In genomic region chr10:128803361-128803760, GRCm38 (mm10) we compare ENCODE assay signal across 8 mouse cellular contexts. TPM values are rescaled to one million over a fixed set of nuclear protein-coding genes. Genes with fewer than 3 reads are reported as not detected.
A peak's percentile ranks its signal among the peaks of the same experiment; 100 is the strongest.
DNase-seq lines count a peak whose midpoint lies in the region; ATAC-seq lines count a peak whose summit lies in the region.

No protein-coding gene starts in this region.

- 8% methylated on average over 6 of the region's 6 CpGs for WGBS in heart, embryonic 16.5 days
- WGBS in hindbrain, embryonic 13.5 days = 23% methylated on average over 6 of the region's 6 CpGs
- whole genome bisulfite sequencing in midbrain, embryonic 13.5 days = 6% methylated on average over 6 of the region's 6 CpGs

- no peaks in the 10 kb centered on the region for H3K27me3 ChIP-seq in heart, embryonic 16.5 days (ENCODE audit: control insufficient read depth, insufficient read depth, low read length)
- no peaks in the 10 kb centered on the region for H3K27me3 ChIP-seq in hindbrain, embryonic 13.5 days
- no peaks in the 10 kb centered on the region for H3K27me3 ChIP-seq in midbrain, embryonic 13.5 days

- H3K27ac ChIP-seq in heart, embryonic 16.5 days (ENCODE audit: low read length) = peak overlapping the region; percentile 99
- H3K27ac ChIP-seq in hindbrain, embryonic 13.5 days = peak overlapping the region; percentile 99
- H3K27ac ChIP-seq in midbrain, embryonic 13.5 days = peak overlapping the region; percentile 98

- peak overlapping the region; percentile 87 for H3K4me3 ChIP-seq in heart, embryonic 16.5 days (ENCODE audit: low read length)
- peak overlapping the region; percentile 82 for H3K4me3 ChIP-seq in hindbrain, embryonic 13.5 days
- H3K4me3 ChIP-seq in midbrain, embryonic 13.5 days (replicated peaks) = peak overlapping the region; percentile 89

- H3K4me1 ChIP-seq in heart, embryonic 16.5 days (ENCODE audit: control insufficient read depth, insufficient read depth, low read length) = peaks cover 34% of the 10 kb centered on the region
- H3K4me1 ChIP-seq in hindbrain, embryonic 13.5 days (replicated peaks) = peaks cover 50% of the 10 kb centered on the region
- peaks cover 44% of the 10 kb centered on the region for H3K4me1 ChIP-seq in midbrain, embryonic 13.5 days (replicated peaks)

- no peaks in the 10 kb centered on the region for H3K9me3 ChIP-seq in heart, embryonic 16.5 days (replicated peaks; ENCODE audit: control insufficient read depth, low read length)
- H3K9me3 ChIP-seq in hindbrain, embryonic 13.5 days = no peaks in the 10 kb centered on the region
- no peaks in the 10 kb centered on the region for H3K9me3 ChIP-seq in midbrain, embryonic 13.5 days

- peak overlapping the region; percentile 94 for H3K9ac ChIP-seq in heart, embryonic 16.5 days (ENCODE audit: low read length)
- peak overlapping the region; percentile 92 for H3K9ac ChIP-seq in hindbrain, embryonic 13.5 days
- H3K9ac ChIP-seq in midbrain, embryonic 13.5 days (replicated peaks) = peak overlapping the region; percentile 89

- no peak for ATAC-seq in heart, embryonic 16.5 days (replicated peaks; ENCODE audit: extremely low read depth, insufficient read depth, low FRiP score)
- no peak for ATAC-seq in hindbrain, embryonic 13.5 days (ENCODE audit: low FRiP score)
- ATAC-seq in midbrain, embryonic 13.5 days = no peak

- H3K36me3 ChIP-seq in heart, embryonic 16.5 days (ENCODE audit: control insufficient read depth, insufficient read depth) = no peaks in the 10 kb centered on the region; the same call in none of the 2 replicates
- peaks cover 45% of the 10 kb centered on the region for H3K36me3 ChIP-seq in hindbrain, embryonic 13.5 days
- H3K36me3 ChIP-seq in midbrain, embryonic 13.5 days = peaks cover 40% of the 10 kb centered on the region

- no peak for DNase-seq in heart, postnatal 10 days
- peak; percentile 43 for DNase-seq in MN1 (ENCODE audit: low spot score)
- no peak for DNase-seq in right cerebral cortex, adult 18-20 months
- no peak for DNase-seq in gastrocnemius, postnatal 36 days
- DNase-seq in layer of hippocampus, adult 18-20 months (ENCODE audit: low spot score in 2 of 2) = no peak

- peak overlapping the region; percentile 66 for H3K4me2 ChIP-seq in heart, embryonic 16.5 days (ENCODE audit: low read depth, low read length)
- H3K4me2 ChIP-seq in hindbrain, embryonic 13.5 days = peak overlapping the region; percentile 79
- H3K4me2 ChIP-seq in midbrain, embryonic 13.5 days (replicated peaks) = peak overlapping the region; percentile 79

- intact Hi-C loops in heart, postnatal 10 days (cut with DNase I) = no loop called here
- intact Hi-C loops in gastrocnemius, postnatal 36 days (cut with DNase I) = no loop called here

RNA-seq across cellular contexts. Expression of gene Dnajc14, which starts 0.5 kb away (rescaled TPM):
- polyA plus RNA-seq in heart, embryonic 16.5 days (2015; fragmentation: Nextera tagmentation; extraction: Ambion mirVana) = 40.3 and 42.2 TPM in 2 replicates
- total RNA-seq in heart, postnatal 10 days (2021) = 10 to 100 TPM; 49.1 to 52.0 TPM
- polyA plus RNA-seq in hindbrain, embryonic 13.5 days (2015; fragmentation: Nextera tagmentation; extraction: Ambion mirVana) = 57.5 and 59.5 TPM in 2 replicates
- 54.1 and 56.3 TPM in 2 replicates for polyA plus RNA-seq in midbrain, embryonic 13.5 days (2015; fragmentation: Nextera tagmentation; extraction: Ambion mirVana)
- 10 to 100 TPM; 19.1 to 20.0 TPM for total RNA-seq in gastrocnemius, postnatal 36 days (2021)
- 10 to 100 TPM; 63.8 to 64.8 TPM for total RNA-seq in layer of hippocampus, adult 18-20 months (2021)

RNA-seq across cellular contexts. Expression of gene Tmem198b, which starts 0.8 kb away (rescaled TPM):
- polyA plus RNA-seq in heart, embryonic 16.5 days (2015; fragmentation: Nextera tagmentation; extraction: Ambion mirVana) = 16.2 and 18.1 TPM in 2 replicates
- 10 to 100 TPM; 12.7 to 13.3 TPM for total RNA-seq in heart, postnatal 10 days (2021)
- 17.9 and 18.8 TPM in 2 replicates for polyA plus RNA-seq in hindbrain, embryonic 13.5 days (2015; fragmentation: Nextera tagmentation; extraction: Ambion mirVana)
- 17.4 and 17.5 TPM in 2 replicates for polyA plus RNA-seq in midbrain, embryonic 13.5 days (2015; fragmentation: Nextera tagmentation; extraction: Ambion mirVana)
- 1 to 10 TPM; 2.9 to 3.2 TPM for total RNA-seq in gastrocnemius, postnatal 36 days (2021)
- 1 to 10 TPM; 7.9 to 8.1 TPM for total RNA-seq in layer of hippocampus, adult 18-20 months (2021)

RNA-seq across cellular contexts. Expression of gene Mmp19, which starts 12.7 kb away (rescaled TPM):
- polyA plus RNA-seq in heart, embryonic 16.5 days (2015; fragmentation: Nextera tagmentation; extraction: Ambion mirVana) = 1.3 and 2.4 TPM in 2 replicates
- total RNA-seq in heart, postnatal 10 days (2021) = 1 to 10 TPM; 3.4 to 5.4 TPM
- 0.51 and 0.71 TPM in 2 replicates for polyA plus RNA-seq in hindbrain, embryonic 13.5 days (2015; fragmentation: Nextera tagmentation; extraction: Ambion mirVana)
- polyA plus RNA-seq in midbrain, embryonic 13.5 days (2015; fragmentation: Nextera tagmentation; extraction: Ambion mirVana) = 0.32 and 0.48 TPM in 2 replicates
- 1 to 10 TPM in 1 of 2 experiments, under 1 TPM in 1; 0.92 to 2.6 TPM for total RNA-seq in gastrocnemius, postnatal 36 days (2021)
- total RNA-seq in layer of hippocampus, adult 18-20 months (2021) = under 1 TPM; 0.43 to 0.50 TPM

RNA-seq across cellular contexts. Expression of gene Sarnp, which starts 13.8 kb away (rescaled TPM):
- 154 and 169 TPM in 2 replicates for polyA plus RNA-seq in heart, embryonic 16.5 days (2015; fragmentation: Nextera tagmentation; extraction: Ambion mirVana)
- 10 to 100 TPM; 47.2 to 52.6 TPM for total RNA-seq in heart, postnatal 10 days (2021)
- 185 and 190 TPM in 2 replicates for polyA plus RNA-seq in hindbrain, embryonic 13.5 days (2015; fragmentation: Nextera tagmentation; extraction: Ambion mirVana)
- 203 and 209 TPM in 2 replicates for polyA plus RNA-seq in midbrain, embryonic 13.5 days (2015; fragmentation: Nextera tagmentation; extraction: Ambion mirVana)
- total RNA-seq in gastrocnemius, postnatal 36 days (2021) = 10 to 100 TPM; 25.2 to 27.2 TPM
- 10 to 100 TPM; 37.7 to 38.2 TPM for total RNA-seq in layer of hippocampus, adult 18-20 months (2021)

RNA-seq across cellular contexts. Expression of gene Ormdl2, which starts 18.1 kb away (rescaled TPM):
- polyA plus RNA-seq in heart, embryonic 16.5 days (2015; fragmentation: Nextera tagmentation; extraction: Ambion mirVana) = 41.4 and 43.0 TPM in 2 replicates
- 1 to 10 TPM; 6.5 to 9.8 TPM for total RNA-seq in heart, postnatal 10 days (2021)
- polyA plus RNA-seq in hindbrain, embryonic 13.5 days (2015; fragmentation: Nextera tagmentation; extraction: Ambion mirVana) = 30.2 and 34.4 TPM in 2 replicates
- 29.3 and 31.3 TPM in 2 replicates for polyA plus RNA-seq in midbrain, embryonic 13.5 days (2015; fragmentation: Nextera tagmentation; extraction: Ambion mirVana)
- 1 to 10 TPM; 3.4 to 3.5 TPM for total RNA-seq in gastrocnemius, postnatal 36 days (2021)
- total RNA-seq in layer of hippocampus, adult 18-20 months (2021) = 10 to 100 TPM in 1 of 2 experiments, 1 to 10 TPM in 1; 9.3 to 10.4 TPM
